Mouse (Mus musculus) heart, embryonic 16.5 days (tissue): ENCODE results near the gene Myadml2. TPM values are rescaled to one million over a fixed set of nuclear protein-coding genes. Genes with fewer than 3 reads are reported as not detected.

Experiments
- ATAC-seq: fragments of 200-750 bp; cut with Nextera tagmentation; replicated peaks from 2 replicates; pipeline ENCODE4 v1.8.0; 2017; ENCODE audit warnings: moderate number of reproducible peaks; ENCODE audit not compliant: insufficient read depth, low FRiP score; ENCODE audit errors: extremely low read depth
- H3K27ac ChIP-seq: fragments of 300-500 bp; sonication (generic); 2 replicates; pipeline ENCODE4 v1.5.1; 2014; ENCODE audit warnings: mild to moderate bottlenecking, low read length, control low read depth, moderate library complexity
- H3K27me3 ChIP-seq: fragments of 300-500 bp; sonication (generic); 2 replicates; pipeline ENCODE4 v1.6.1; 2014; ENCODE audit warnings: low read length, mixed read lengths; ENCODE audit not compliant: control insufficient read depth, insufficient read depth
- H3K36me3 ChIP-seq: fragments of 300-500 bp; sonication (generic); 2 replicates; pipeline ENCODE4 v1.6.1; 2014; ENCODE audit not compliant: control insufficient read depth, insufficient read depth
- H3K4me1 ChIP-seq: fragments of 300-500 bp; sonication (generic); 2 replicates; pipeline ENCODE4 v1.6.1; 2014; ENCODE audit warnings: low read length, mixed read lengths; ENCODE audit not compliant: control insufficient read depth, insufficient read depth
- H3K4me2 ChIP-seq: fragments of 300-500 bp; sonication (generic); 2 replicates; pipeline ENCODE4 v1.6.1; 2014; ENCODE audit warnings: low read depth, mild to moderate bottlenecking, control low read depth, low read length
- H3K4me3 ChIP-seq: fragments of 300-500 bp; sonication (generic); 2 replicates; pipeline ENCODE4 v1.5.1; 2014; ENCODE audit warnings: mild to moderate bottlenecking, control low read depth, low read length
- H3K9ac ChIP-seq: fragments of 300-500 bp; sonication (generic); 2 replicates; pipeline ENCODE4 v1.6.1; 2014; ENCODE audit warnings: low read length, control low read depth
- H3K9me3 ChIP-seq: fragments of 300-500 bp; sonication (generic); replicated peaks from 2 replicates; pipeline ENCODE4 v1.6.1; 2016; ENCODE audit warnings: low read length; ENCODE audit not compliant: control insufficient read depth
- WGBS: fragments of 180-500 bp; shearing (Covaris S2); extraction: QIAGEN DNeasy Blood & Tissue Kit; methylation state at CpG from one replicate; pipeline ENCODE4 v1.1.7; 2014; 5-methylcytosine and 5-hydroxymethylcytosine counted together
- polyA plus RNA-seq: library from polyadenylated mRNA; unstranded; fragments of >200 nt; fragmentation: Nextera tagmentation; extraction: Ambion mirVana; gene quantifications from 2 replicates; pipeline ENCODE4 v1.2.1, GENCODE M21; 2015

The Myadml2 gene
- polyA plus RNA-seq, 1 experiment from 2014 or later = 17.0 TPM

DNA sequence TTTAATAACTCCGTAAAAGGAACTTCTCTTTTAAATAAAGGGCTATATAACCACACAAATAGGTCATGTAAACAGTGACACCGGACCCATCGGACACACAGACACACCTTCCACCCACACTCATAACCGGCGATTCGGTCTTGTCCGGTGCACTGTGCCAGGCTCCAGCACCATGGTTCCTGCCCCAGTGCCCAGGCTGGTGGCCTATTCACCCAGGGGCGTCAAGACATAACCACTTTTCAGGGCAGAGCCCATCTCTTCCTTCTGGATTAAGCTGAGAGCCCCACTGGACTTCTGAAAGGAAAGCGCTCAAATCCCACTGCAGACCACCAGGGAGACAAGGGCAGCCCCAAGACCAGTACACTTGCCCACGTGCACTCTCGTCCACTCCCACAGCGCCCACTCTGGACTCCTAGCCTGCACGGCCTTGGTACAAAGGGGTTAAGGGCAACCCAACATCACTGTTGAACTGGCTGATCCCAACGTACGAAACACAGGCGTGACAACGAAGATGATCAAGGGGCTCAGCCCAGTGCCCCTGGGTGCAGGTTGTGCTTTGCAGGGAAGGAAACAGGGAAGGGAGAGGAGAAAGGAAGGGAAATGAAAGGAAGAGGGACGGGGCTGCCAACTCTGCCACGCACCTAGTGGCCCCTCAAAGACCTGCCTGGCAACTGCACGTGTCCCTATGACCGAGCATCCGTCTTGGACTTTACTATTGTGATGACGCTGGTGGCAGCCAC is 19.2 kb downstream of the Myadml2 start:
- WGBS = 92% methylated on average over 23 of the region's 23 CpGs
- H3K4me1 ChIP-seq = peaks cover 44% of the 10 kb centered on the region
- H3K27me3 ChIP-seq = no peaks in the 10 kb centered on the region
- H3K9me3 ChIP-seq = no peaks in the 10 kb centered on the region
- H3K4me2 ChIP-seq = no peak overlapping the region
- H3K9ac ChIP-seq = no peak overlapping the region
- H3K4me3 ChIP-seq = no peak overlapping the region; the same call in 1 of the 2 replicates
- no peak for ATAC-seq
- no peak overlapping the region for H3K27ac ChIP-seq
- H3K36me3 ChIP-seq = peaks cover 8% of the 10 kb centered on the region

DNA sequence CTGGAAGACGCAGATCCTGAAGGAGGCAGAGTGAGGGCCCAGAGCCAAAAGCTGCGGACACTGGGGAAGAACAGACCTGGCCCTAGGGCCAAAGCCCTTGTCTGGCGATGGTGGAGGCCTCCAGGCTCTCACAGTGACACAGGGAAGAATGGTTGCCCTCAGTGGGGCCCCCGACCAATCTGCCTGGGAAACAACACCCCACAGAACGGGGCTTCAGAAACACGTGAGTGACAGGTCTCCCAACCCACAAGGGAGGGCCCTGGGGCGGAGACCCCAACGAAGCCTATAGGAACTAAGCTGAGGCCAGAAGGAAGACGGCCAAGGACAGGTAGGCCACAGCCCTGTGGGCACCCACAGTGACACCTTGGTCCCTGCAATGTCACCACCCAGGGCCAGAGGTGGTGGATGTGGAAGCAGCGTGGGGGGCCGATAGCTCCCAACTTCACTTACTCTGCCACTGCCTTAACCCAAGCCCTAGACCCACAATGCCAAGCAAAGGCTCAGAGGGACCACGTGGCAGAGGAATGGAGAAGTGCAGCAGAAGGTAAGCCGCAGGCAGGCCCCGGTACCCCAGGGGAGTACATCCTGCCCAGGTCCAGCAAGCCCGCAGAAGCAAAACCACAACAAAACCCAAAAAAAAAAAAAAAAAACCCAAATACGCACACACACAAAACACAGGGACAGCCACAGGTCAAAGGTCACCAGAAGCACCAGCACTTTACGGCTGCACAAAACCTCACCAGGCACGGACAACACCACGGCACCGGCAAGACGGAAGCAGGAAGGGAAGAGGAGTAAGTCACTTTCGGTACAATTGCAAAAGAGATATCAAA is 20.3 kb downstream of the Myadml2 start:
- WGBS = 82% methylated on average over 22 of the region's 22 CpGs

DNA sequence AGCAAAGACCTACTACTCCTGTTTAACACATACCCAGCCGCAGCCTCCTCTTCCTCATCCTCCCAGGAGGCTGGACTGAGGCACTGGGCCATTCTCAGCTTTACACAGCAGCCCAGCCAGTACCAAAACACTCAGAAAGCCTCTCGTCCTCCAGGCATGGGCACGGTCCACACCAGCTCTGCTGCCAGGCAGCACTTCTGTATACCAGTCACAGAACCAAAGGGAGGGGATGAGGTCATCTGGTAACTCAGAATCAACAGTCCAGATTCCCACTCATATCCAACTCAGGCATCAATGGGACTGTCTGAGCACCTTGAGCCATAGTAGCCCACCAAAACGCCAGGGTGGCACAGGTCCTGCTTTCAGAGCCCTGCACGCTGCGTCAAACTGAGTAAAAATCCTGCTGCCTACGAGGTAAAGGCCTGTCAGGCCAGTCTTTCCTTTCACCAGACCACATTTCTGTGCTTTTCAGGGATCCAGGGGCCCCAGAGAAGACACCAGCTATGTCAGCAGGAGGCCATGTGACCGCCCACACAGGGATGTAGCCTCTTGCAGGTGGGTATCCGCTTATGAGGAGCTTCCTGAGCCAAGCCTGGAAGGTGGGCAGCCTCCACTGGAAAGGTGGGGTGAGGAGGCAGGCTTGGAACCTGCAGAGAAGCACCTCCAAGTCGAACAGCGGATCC is 21.0 kb downstream of the Myadml2 start:
- Histone ChIP-seq H3K4me1 (peaks cover 39% of the 10 kb centered on the region), H3K9me3 (no peaks in the 10 kb centered on the region), H3K27me3 (no peaks in the 10 kb centered on the region), H3K27ac (0 out of 2 replicates have a peak overlapping the region, but pooled peaks have one; percentile 34), H3K4me2 (no peak overlapping the region), H3K9ac (peak overlapping the region; percentile 26; the same call in 1 of the 2 replicates), H3K36me3 (peaks cover 11% of the 10 kb centered on the region), H3K4me3 (no peak overlapping the region)
- 89% methylated on average over 11 of the region's 11 CpGs for WGBS
- ATAC-seq = no peak

More for the DNA sequence above, 20.3 kb downstream of the Myadml2 start:
- Histone ChIP-seq H3K9me3 (no peaks in the 10 kb centered on the region), H3K4me1 (peaks cover 44% of the 10 kb centered on the region), H3K27ac (0 out of 2 replicates have a peak overlapping the region, but pooled peaks have one; percentile 34), H3K4me2 (peak overlapping the region; percentile 15; the same call in 1 of the 2 replicates), H3K27me3 (no peaks in the 10 kb centered on the region), H3K4me3 (no peak overlapping the region), H3K9ac (peak overlapping the region; percentile 26; the same call in 1 of the 2 replicates), H3K36me3 (peaks cover 8% of the 10 kb centered on the region)
- ATAC-seq = no peak

DNA sequence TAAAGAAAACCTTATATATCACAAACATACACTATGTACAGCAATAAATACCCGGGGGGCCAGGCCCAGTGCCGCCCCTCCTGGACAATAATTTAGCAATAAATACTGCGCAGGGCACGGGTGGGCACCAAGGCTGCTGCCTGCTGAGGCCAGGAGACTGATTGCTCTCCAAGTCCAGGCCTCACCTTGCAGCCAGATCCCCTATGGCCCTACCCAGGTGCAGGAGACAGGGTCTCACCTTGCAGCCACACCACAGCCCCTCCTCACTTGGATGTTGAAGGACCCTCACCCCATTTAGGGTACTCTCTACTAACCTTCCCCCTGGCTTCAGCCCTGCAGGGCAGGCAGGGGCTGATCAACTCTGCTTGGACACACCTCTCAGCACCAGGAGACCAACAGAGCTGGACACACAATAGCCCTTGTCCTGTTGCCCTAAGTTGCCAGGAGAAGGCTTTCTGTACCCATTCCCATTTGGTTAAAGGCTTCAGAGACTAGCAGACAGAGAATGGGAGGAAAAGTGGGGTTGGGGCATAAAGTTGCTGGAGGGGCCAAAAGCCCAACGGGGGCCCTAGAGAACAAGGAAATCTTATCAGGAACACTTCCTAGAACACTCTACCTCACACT is 22.7 kb downstream of the Myadml2 start, which contains the start of gene Sirt7:
TSS of gene Sirt7 (minus strand) at position 89 of the 624 bp plus-strand sequence.
- peaks cover 17% of the 10 kb centered on the region for H3K36me3 ChIP-seq
- peak; percentile 5; the same call in 1 of the 2 replicates for ATAC-seq
- H3K4me3 ChIP-seq = peak within 1 kb of the TSS; percentile 99
- no peaks in the 10 kb centered on the region for H3K9me3 ChIP-seq
- peak within 1 kb of the TSS; percentile 82 for H3K27ac ChIP-seq
- H3K9ac ChIP-seq = peak within 1 kb of the TSS; percentile 83
- WGBS = 13% methylated on average over 5 of the region's 5 CpGs
- peak within 1 kb of the TSS; percentile 100 for H3K4me2 ChIP-seq
- peaks cover 23% of the 10 kb centered on the region for H3K4me1 ChIP-seq
- no peaks in the 10 kb centered on the region for H3K27me3 ChIP-seq

DNA sequence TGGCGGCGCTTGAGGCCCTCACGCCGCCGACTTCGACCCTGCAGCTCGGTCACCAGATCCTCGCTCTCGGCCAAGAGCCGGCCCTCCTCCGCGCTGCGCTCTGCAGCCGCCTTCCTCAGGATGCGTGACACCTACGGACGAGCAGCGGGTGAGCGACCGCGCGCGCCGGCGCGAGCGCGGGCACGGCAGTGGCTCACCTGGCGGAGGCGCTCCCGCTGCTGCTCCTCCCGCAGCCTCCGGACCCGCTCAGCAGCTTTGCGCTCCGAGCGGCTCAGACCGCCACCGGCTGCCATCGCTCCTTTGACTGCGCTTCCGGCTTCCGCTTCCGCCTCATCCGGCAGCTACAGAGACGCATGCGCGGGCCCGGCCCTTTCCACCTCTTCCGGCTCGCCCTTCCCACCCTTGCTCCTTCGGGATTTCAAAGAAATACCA is 23.3 kb downstream of the Myadml2 start:
- Histone ChIP-seq H3K4me1 (peaks cover 18% of the 10 kb centered on the region), H3K27ac (peak overlapping the region; percentile 82), H3K27me3 (no peaks in the 10 kb centered on the region), H3K4me2 (peak overlapping the region; percentile 100), H3K9ac (peak overlapping the region; percentile 83), H3K9me3 (no peaks in the 10 kb centered on the region), H3K4me3 (peak overlapping the region; percentile 99), H3K36me3 (peaks cover 22% of the 10 kb centered on the region)
- WGBS = under 1% methylated on average over 51 of the region's 53 CpGs
- peak; percentile 82 for ATAC-seq

DNA sequence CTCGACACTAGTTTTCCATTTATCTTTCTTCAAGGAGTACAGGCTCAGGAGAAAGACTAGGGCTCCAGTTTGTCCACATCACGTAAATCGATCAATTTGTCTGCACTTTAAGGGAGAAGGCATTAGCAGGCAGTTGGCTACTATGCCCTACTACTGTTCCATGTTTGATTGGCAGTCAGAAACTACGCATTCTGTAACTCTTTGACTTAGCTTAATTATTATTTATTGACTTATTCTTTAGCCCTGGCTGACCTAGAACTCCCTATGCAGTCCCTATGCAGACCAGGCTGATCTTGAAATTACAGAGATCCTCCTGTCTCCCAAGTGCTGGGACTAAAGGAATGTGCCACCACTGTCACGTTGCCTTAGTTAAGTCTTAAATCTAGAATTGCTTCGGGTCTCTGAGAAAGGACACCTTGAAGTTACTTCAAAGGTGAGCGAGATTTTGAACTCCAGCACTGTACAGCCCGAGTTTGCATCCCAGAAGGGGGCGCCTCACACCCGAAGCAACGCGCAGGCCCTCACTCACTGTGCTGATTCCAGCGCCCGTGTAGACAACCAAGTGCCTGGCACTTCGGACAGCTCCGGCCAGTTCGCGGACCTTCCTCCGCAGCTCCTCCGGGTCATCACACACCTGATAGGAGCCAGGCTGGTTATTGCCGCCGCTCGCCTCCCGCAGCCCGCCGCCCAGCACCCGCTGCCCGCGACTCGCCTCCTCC is 23.8 kb downstream of the Myadml2 start:
- H3K9me3 ChIP-seq = no peaks in the 10 kb centered on the region
- peak overlapping the region; percentile 83 for H3K9ac ChIP-seq
- WGBS = 13% methylated on average over 30 of the region's 30 CpGs
- H3K4me1 ChIP-seq = peaks cover 13% of the 10 kb centered on the region
- peaks cover 20% of the 10 kb centered on the region for H3K36me3 ChIP-seq
- H3K27ac ChIP-seq = peak overlapping the region; percentile 76
- no peaks in the 10 kb centered on the region for H3K27me3 ChIP-seq
- peak overlapping the region; percentile 100 for H3K4me2 ChIP-seq
- peak overlapping the region; percentile 99 for H3K4me3 ChIP-seq
- peak; percentile 76 for ATAC-seq

DNA sequence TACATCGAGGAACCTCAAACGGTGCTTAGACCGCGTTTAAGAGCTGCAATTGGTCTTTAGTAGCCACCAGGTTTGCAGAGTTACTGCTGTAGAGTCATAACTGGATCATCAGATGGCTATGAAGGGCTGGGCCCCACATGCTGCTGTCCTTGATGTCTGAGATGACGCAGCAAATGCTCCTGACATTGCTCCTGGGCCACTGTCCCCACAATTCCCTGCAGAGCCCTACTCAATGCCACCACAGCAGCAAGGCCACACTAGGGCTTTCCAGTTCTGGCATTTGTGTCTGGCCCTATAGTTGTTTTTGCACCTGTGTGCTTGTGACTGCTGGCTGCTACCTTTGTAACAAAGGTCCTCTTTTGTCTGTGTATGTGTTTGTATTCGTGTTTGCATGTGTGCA is 25.2 kb downstream of the Myadml2 start:
- no peak for ATAC-seq
- 88% methylated on average over 6 of the region's 6 CpGs for whole genome bisulfite sequencing
- H3K36me3 ChIP-seq = peaks cover 19% of the 10 kb centered on the region

DNA sequence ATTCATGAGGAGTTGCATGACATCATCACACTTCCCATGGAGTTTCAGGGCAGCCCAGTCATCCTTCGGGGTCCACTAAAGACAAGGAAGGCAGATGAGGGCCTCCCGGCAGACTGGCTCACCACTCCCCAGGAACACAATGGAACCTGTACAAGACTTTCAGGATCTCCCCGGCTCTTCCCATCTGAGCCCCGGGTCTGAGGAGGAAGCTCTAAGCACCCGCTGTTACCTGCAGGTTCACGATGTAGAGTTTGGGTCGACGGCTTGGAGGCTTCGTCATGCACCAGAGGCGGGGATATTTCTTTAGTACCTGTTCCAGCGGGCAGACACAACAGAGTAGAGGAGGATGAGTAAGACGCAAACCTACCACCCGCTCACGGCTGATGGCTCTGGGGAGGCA is 27.8 kb downstream of the Myadml2 start:
- 90% methylated on average over 14 of the region's 14 CpGs for WGBS
- H3K36me3 ChIP-seq = peaks cover 20% of the 10 kb centered on the region
- no peak overlapping the region for H3K9ac ChIP-seq
- H3K4me2 ChIP-seq = no peak overlapping the region
- no peak overlapping the region for H3K4me3 ChIP-seq
- ATAC-seq = no peak
- H3K9me3 ChIP-seq = no peaks in the 10 kb centered on the region
- no peaks in the 10 kb centered on the region for H3K27me3 ChIP-seq
- peaks cover 14% of the 10 kb centered on the region for H3K4me1 ChIP-seq
- H3K27ac ChIP-seq = no peak overlapping the region

More for the DNA sequence above, 25.2 kb downstream of the Myadml2 start:
- Histone ChIP-seq H3K9ac (no peak overlapping the region), H3K4me1 (peaks cover 13% of the 10 kb centered on the region), H3K4me2 (no peak overlapping the region), H3K9me3 (no peaks in the 10 kb centered on the region), H3K27ac (no peak overlapping the region), H3K4me3 (no peak overlapping the region), H3K27me3 (no peaks in the 10 kb centered on the region)
